Mouse (Mus musculus) neural tube, embryonic 12.5 days (tissue): ENCODE data around the gene Adarb2. TPM values are rescaled to one million over a fixed set of nuclear protein-coding genes. Genes with fewer than 3 reads are reported as not detected.
A peak's percentile ranks its signal among the peaks of the same experiment; 100 is the strongest.

Source experiments
- ATAC-seq: fragments of 200-750 bp; cut with Nextera tagmentation; 2 replicates; pipeline ENCODE4 v1.8.0; 2017; ENCODE audit warnings: low read depth, mild to moderate bottlenecking, moderate TSS enrichment, moderate library complexity; ENCODE audit not compliant: low FRiP score
- H3K27ac ChIP-seq: fragments of 300-500 bp; sonication (generic); 2 replicates; pipeline ENCODE4 v1.5.1; 2016
- H3K27me3 ChIP-seq: fragments of 300-500 bp; sonication (generic); replicated peaks from 2 replicates; pipeline ENCODE4 v1.6.1; 2016; ENCODE audit warnings: mild to moderate bottlenecking
- H3K36me3 ChIP-seq: fragments of 300-500 bp; sonication (generic); 2 replicates; pipeline ENCODE4 v1.6.1; 2016; ENCODE audit warnings: mild to moderate bottlenecking
- H3K4me1 ChIP-seq: fragments of 300-500 bp; sonication (generic); 2 replicates; pipeline ENCODE4 v1.6.1; 2016
- H3K4me2 ChIP-seq: fragments of 300-500 bp; sonication (generic); replicated peaks from 2 replicates; pipeline ENCODE4 v1.6.1; 2016; ENCODE audit warnings: mild to moderate bottlenecking
- H3K4me3 ChIP-seq: fragments of 300-500 bp; sonication (generic); 2 replicates; pipeline ENCODE4 v1.5.1; 2016
- H3K9ac ChIP-seq: fragments of 300-500 bp; sonication (generic); 2 replicates; pipeline ENCODE4 v1.6.1; 2016; ENCODE audit warnings: mild to moderate bottlenecking
- H3K9me3 ChIP-seq: fragments of 300-500 bp; sonication (generic); 2 replicates; pipeline ENCODE4 v1.6.1; 2016; ENCODE audit warnings: mild to moderate bottlenecking
- WGBS: fragments of 180-500 bp; shearing (Covaris S2); methylation state at CpG from one replicate; pipeline ENCODE4 v1.1.7; 2016; 5-methylcytosine and 5-hydroxymethylcytosine counted together
- polyA plus RNA-seq: library from polyadenylated mRNA; unstranded; fragments of >200 nt; fragmentation: Nextera tagmentation; extraction: Ambion mirVana; gene quantifications from 2 replicates; pipeline ENCODE4 v1.2.1, GENCODE M21; 2016

The Adarb2 gene
- polyA plus RNA-seq, 1 experiment from 2014 or later, result 11.5 TPM

DNA sequence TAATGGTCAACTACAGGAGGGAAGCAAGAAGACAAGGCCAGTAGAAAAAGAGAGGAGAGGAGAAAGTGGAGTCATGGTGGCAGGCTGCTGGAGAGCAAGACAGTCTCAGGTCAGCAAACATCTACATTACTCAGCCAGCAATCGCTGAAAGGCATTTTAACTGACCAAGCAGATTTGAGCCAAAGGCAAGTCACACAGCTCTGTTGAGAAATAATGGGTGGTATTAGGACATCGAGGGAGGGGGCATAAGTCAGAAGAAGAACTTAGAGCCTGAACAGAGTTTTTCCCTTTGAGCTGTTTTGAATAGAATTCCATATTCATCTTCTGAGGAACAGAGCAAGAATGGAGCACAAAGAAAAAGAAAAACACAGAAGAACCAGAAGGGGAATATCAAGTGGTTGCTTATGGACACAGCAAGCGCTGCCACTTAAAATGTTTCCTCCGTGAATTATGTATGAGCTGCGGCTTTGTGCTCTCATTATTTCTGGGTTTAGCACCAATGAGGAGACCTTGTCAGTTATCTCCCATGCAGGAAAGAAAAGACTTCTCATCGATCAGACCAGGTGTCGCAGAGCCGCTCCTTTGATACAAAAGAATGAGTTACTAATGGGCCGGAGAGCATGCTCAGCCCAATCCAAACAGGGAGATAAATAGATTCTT lies 477.9 kb downstream of the Adarb2 start:
- 46% methylated on average over 9 of the region's 9 CpGs for WGBS
- no peaks in the 10 kb centered on the region for H3K36me3 ChIP-seq
- ATAC-seq, result peak; percentile 56; the same call in 1 of the 2 replicates

DNA sequence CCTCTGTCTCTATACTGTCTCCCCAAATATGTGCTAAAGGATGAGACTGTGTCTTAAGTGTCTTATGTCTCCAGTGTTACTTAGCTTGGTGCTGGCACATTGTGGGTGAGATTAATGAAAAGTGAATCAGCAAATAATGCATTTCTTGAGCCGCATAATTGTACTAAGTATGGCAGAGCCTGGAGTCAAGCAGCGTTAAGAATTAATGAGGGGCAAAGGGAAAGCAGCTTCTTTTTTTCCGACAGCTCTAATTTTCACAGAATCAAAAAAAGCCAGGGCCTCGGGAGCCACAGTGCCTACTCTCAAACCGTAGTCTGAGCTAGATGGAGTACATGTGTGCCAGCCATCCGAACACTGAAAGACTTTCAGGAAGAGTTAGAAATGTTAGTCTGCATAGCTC lies 488.8 kb downstream of the Adarb2 start:
- Histone ChIP-seq H3K4me1 (no peaks in the 10 kb centered on the region), H3K27ac (no peak overlapping the region), H3K4me2 (no peak overlapping the region), H3K9me3 (no peaks in the 10 kb centered on the region), H3K4me3 (no peak overlapping the region), H3K27me3 (no peaks in the 10 kb centered on the region), H3K9ac (no peak overlapping the region), H3K36me3 (no peaks in the 10 kb centered on the region)
- no peak for ATAC-seq
- WGBS, result 68% methylated on average over 6 of the region's 6 CpGs

More for the DNA sequence above, 477.9 kb downstream of the Adarb2 start:
- no peak overlapping the region for H3K27ac ChIP-seq
- H3K9ac ChIP-seq, result no peak overlapping the region
- H3K27me3 ChIP-seq, result no peaks in the 10 kb centered on the region
- H3K4me2 ChIP-seq, result no peak overlapping the region
- no peak overlapping the region for H3K4me3 ChIP-seq
- no peaks in the 10 kb centered on the region for H3K9me3 ChIP-seq
- no peaks in the 10 kb centered on the region for H3K4me1 ChIP-seq

DNA sequence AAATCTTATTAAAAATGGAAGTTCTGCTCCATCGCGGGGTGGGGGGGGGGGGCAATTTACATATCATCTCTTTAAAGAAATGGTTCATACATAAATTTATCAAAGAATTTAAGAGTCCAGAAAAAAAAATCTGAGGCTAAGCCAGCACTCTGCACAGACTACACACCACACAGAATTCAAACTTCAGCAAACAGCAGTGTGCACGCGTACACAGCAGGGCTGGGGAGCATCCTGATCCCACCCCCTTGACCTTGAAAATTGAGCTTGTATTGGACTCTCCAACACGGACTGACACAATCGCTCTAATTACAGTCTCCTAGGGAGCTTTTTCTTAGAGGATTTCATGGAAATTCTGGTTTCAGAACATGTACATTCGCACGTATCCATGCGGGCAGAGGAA lies 490.1 kb downstream of the Adarb2 start:
- Histone ChIP-seq H3K9me3 (no peaks in the 10 kb centered on the region), H3K27ac (no peak overlapping the region), H3K9ac (no peak overlapping the region), H3K27me3 (no peaks in the 10 kb centered on the region), H3K4me2 (no peak overlapping the region), H3K4me1 (no peaks in the 10 kb centered on the region), H3K36me3 (no peaks in the 10 kb centered on the region), H3K4me3 (no peak overlapping the region)
- WGBS, result 80% methylated on average over 9 of the region's 9 CpGs
- no peak for ATAC-seq

DNA sequence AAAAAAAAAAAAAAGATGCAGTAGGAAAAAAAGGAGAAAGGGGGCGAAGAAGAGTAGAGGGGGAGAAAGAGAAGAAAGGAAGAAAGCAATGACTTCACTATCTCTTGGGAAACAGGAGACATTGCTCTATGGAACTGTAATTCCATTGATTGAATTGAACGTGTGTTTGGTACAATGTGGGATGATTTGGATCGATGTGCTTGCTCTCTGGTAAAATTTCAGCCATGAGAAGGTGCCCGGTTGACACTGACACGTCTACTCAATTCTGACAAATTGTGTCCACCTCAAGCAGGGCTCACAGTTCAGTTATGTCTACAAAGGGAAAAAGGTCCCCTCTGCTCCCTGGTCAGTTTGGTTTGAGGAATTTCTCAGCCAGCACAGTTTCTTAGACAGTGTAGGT lies 495.8 kb downstream of the Adarb2 start:
- Histone ChIP-seq H3K9ac (no peak overlapping the region), H3K4me2 (no peak overlapping the region), H3K27ac (no peak overlapping the region), H3K27me3 (no peaks in the 10 kb centered on the region), H3K9me3 (no peaks in the 10 kb centered on the region), H3K36me3 (no peaks in the 10 kb centered on the region), H3K4me3 (no peak overlapping the region), H3K4me1 (no peaks in the 10 kb centered on the region)
- ATAC-seq, result no peak
- 90% methylated on average over 5 of the region's 5 CpGs for WGBS

DNA sequence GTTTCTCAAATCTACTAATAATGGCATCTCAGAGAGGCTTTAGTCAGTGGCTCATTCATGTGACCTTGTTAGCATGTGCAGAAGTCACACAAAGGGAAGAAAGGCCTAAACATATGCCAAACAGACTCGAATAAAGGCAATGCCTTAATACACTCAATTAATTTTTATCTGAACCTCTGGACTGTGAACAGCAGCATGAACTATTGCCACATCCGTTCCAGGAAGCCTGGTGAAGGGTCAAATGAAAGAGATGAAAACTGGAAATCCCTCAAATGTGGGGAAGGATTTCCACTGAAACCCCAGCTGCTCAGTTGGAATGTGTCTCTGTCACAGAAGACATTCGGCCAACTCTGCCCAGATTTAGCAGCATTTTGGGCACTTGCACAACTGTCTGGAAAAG lies 497.2 kb downstream of the Adarb2 start:
- no peaks in the 10 kb centered on the region for H3K4me1 ChIP-seq
- H3K27me3 ChIP-seq, result no peaks in the 10 kb centered on the region
- 71% methylated on average over 3 of the region's 3 CpGs for whole genome bisulfite sequencing
- H3K9ac ChIP-seq, result no peak overlapping the region
- H3K36me3 ChIP-seq, result no peaks in the 10 kb centered on the region
- H3K4me3 ChIP-seq, result no peak overlapping the region
- no peak for ATAC-seq
- no peak overlapping the region for H3K27ac ChIP-seq
- no peaks in the 10 kb centered on the region for H3K9me3 ChIP-seq
- H3K4me2 ChIP-seq, result no peak overlapping the region

DNA sequence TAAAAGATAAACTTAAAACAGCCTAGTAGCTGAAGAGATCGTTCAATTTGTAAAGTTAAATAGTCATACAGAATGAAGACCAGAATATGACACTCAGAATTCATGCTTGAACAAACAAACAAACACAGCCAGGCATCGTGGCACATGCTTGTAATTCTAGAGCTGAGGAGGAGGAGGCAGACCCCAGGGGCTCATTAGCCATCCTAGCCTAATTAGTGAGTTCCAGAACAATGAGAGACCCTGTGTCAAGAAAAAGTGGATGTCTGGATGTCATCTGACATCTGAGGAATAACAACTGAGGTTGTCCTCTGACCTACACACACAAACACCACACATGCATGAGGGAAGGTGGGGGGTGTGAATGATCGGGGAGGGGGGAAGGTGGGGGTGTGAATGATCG lies 498.3 kb downstream of the Adarb2 start:
- no peak overlapping the region for H3K4me2 ChIP-seq
- 68% methylated on average over 4 of the region's 4 CpGs for WGBS
- H3K36me3 ChIP-seq, result no peaks in the 10 kb centered on the region
- H3K27me3 ChIP-seq, result no peaks in the 10 kb centered on the region
- H3K4me1 ChIP-seq, result no peaks in the 10 kb centered on the region
- H3K9me3 ChIP-seq, result no peaks in the 10 kb centered on the region
- no peak overlapping the region for H3K27ac ChIP-seq
- no peak overlapping the region for H3K4me3 ChIP-seq
- no peak overlapping the region for H3K9ac ChIP-seq
- no peak for ATAC-seq

DNA sequence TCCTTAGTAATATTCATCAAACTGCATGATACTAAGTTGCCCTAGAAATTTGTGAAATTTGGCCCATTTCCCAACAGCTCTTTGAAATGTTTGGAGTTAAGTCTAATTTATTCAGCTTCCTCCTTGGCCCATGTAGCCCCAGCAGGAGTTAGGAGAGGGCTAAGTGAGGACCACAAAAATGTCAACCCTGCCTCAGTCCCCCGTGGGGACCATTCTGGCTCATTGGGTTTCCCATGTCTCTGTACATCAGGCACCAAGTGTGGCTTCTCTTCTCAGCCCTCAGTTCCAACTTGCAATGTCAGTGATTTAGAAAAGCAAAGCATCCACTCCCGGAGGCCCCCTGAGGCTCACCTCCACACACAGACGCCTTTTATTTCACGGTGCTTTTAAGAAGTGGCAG lies 502.6 kb downstream of the Adarb2 start:
- H3K4me1 ChIP-seq, result no peaks in the 10 kb centered on the region
- 31% methylated on average over 4 of the region's 4 CpGs for WGBS
- H3K27me3 ChIP-seq, result no peaks in the 10 kb centered on the region
- H3K27ac ChIP-seq, result no peak overlapping the region
- H3K4me3 ChIP-seq, result no peak overlapping the region
- H3K9ac ChIP-seq, result no peak overlapping the region
- ATAC-seq, result no peak
- H3K36me3 ChIP-seq, result no peaks in the 10 kb centered on the region
- no peaks in the 10 kb centered on the region for H3K9me3 ChIP-seq
- no peak overlapping the region for H3K4me2 ChIP-seq

DNA sequence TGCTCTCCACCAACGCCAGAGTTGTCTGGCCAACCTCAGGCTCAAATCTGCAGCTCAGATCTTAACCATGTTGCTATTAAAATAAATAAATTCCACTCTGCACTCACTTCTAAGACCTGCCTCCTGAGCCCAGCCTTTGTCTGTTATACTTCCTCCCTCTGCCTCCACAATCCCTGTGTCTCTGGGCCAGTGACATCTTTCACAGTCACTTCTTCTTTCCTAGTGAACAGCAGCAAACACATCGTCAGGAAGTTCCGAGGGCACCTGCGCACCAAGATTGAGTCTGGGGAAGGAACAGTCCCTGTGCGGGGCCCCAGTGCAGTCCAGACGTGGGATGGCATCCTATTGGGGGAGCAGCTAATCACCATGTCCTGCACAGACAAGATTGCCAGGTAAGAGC lies 510.7 kb downstream of the Adarb2 start:
- Histone ChIP-seq H3K27me3 (no peaks in the 10 kb centered on the region), H3K4me1 (no peaks in the 10 kb centered on the region), H3K9me3 (no peaks in the 10 kb centered on the region), H3K4me3 (no peak overlapping the region), H3K4me2 (no peak overlapping the region), H3K27ac (no peak overlapping the region), H3K36me3 (no peaks in the 10 kb centered on the region), H3K9ac (no peak overlapping the region)
- 91% methylated on average over 6 of the region's 6 CpGs for WGBS
- no peak for ATAC-seq

DNA sequence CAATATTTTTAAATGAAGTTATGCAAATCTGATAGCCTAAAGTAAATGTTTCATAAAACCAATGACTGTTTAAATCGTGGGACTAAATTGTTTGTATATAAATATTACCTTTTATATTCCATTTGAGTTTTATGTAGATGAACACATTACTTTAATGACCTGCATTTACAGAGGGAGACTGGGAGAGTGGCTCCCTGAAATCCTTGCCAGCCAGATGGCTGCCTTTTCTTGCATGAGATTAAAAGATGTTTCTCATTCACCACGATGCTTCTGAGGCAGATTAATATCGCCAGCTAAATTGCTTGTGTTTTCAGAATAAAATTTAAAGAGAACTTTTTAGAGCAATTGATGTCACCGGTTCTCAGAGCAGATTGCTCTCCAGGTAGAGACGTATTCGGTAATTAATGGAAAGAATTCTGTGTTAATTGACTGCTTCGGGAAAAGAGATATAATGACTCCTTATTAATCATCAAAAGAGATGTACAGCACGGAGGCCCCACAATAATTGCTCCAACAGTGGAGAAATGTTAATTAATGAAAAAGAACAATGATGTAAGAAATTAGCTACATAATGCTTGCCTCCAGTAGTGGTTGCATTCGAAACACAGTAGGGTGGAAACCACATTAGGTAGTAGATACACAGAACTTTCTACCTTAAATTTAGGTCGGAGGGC lies 527.4 kb downstream of the Adarb2 start:
- no peak for ATAC-seq
- 74% methylated on average over 10 of the region's 10 CpGs for WGBS
- H3K9ac ChIP-seq, result no peak overlapping the region

DNA sequence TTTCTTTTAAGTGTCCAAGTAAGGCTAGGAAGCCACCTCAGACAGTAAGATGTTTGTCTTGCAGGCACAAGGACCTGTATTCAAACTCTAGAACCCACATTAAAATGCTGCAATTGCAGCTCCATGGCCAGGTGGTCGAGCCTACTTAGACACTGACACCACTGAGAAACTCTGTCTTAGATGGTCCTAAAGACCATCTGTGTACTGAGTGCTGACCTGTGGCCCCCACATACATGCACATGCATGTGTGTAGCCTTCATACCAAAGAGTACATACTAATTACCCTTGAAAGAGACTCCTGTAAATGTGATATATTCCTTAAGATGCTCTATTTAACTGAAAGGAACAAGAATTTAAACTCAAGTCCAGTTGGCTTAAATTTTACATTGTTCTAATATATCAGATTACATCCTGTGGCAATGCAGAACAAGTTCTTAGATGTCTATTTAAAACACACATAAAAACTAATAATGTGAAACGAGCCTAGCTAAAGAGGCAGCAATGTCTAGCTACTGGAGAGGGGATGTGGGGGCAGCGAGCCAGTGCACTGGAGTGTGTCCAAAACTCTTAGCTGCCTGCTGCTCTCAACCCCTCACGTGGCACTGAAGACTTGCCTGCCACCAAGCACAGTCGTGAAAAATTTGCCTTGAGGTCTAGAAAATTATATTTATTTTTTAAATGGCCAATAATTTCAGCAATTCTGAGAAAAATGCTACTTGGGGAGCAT lies 534.6 kb downstream of the Adarb2 start:
- Histone ChIP-seq H3K4me2 (no peak overlapping the region), H3K36me3 (no peaks in the 10 kb centered on the region), H3K9ac (no peak overlapping the region), H3K27me3 (no peaks in the 10 kb centered on the region), H3K27ac (no peak overlapping the region), H3K4me1 (no peaks in the 10 kb centered on the region), H3K4me3 (no peak overlapping the region), H3K9me3 (no peaks in the 10 kb centered on the region)
- ATAC-seq, result no peak
- 73% methylated on average over 5 of the region's 5 CpGs for WGBS

More for the DNA sequence above, 527.4 kb downstream of the Adarb2 start:
- Histone ChIP-seq H3K36me3 (no peaks in the 10 kb centered on the region), H3K4me1 (no peaks in the 10 kb centered on the region), H3K27ac (no peak overlapping the region), H3K9me3 (no peaks in the 10 kb centered on the region), H3K4me3 (no peak overlapping the region), H3K27me3 (no peaks in the 10 kb centered on the region), H3K4me2 (no peak overlapping the region)

DNA sequence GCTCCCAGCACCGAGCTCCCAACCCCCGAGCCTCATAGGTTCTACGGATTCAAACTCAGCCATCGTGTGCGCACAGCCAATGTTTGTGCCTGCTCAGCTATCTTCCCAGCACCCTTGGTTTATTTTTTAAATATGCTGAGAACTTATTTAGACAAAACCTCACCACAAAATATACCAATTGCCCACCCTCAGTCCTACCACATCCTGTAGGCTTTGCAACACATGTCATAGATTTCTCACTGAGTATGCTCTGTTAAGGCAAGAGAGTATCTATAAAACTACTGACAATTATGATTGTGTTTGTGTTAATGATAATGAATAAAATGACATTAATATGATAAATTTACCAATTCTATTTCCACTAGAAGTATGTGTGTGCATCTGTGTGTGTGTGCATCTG lies 540.1 kb downstream of the Adarb2 start:
- Histone ChIP-seq H3K9ac (no peak overlapping the region), H3K4me3 (no peak overlapping the region), H3K9me3 (no peaks in the 10 kb centered on the region), H3K4me2 (no peak overlapping the region), H3K27me3 (no peaks in the 10 kb centered on the region), H3K36me3 (no peaks in the 10 kb centered on the region), H3K27ac (no peak overlapping the region), H3K4me1 (no peaks in the 10 kb centered on the region)
- 91% methylated on average over 5 of the region's 5 CpGs for WGBS
- ATAC-seq, result no peak

DNA sequence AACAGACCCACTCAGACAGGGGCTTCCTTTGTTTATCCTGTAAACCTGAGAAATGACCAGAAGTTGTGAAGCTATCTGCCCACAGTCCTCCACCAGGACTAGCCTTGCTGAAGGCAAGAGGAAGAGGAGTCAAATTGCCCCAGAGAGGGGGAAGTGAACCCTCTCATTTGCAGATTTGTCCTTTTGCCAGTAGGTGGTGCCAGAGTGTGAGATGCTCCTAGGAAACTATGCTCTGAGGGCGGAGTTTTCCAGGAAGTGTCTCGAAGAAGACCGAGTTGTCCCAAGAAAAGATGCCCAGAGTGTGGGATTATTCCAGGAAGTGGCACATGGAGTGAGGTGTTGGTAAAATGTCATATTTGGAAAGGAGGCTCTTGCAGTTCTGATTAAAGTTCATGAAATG lies 541.9 kb downstream of the Adarb2 start:
- Histone ChIP-seq H3K27me3 (no peaks in the 10 kb centered on the region), H3K9me3 (no peaks in the 10 kb centered on the region), H3K9ac (no peak overlapping the region), H3K36me3 (no peaks in the 10 kb centered on the region), H3K4me3 (no peak overlapping the region), H3K4me2 (no peak overlapping the region), H3K4me1 (no peaks in the 10 kb centered on the region), H3K27ac (no peak overlapping the region)
- no peak for ATAC-seq
- WGBS, result 60% methylated on average over 3 of the region's 3 CpGs
